29 mouse cellular contexts compared by ENCODE assay signal in the genomic region with DNA sequence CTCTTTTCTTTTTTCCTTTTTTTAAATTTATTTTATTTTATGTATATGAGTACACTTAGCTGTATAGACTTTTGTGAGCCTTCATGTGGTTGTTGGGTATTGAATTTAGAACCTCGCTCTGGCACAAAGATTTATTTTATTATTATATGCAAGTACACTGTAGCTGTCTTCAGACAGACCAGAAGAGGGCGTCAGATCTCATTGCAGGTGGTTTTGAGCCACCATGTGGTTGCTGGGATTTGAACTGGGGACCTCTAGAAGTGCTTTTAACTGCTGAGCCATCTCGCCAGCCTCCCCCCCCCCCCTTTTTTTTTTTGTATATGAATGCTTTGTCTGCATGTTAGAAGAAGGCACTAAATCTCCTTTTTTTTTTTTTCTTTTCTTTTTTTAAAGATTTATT. TPM values are rescaled to one million over a fixed set of nuclear protein-coding genes. Genes with fewer than 3 reads are reported as not detected.
DNase-seq lines count a peak whose midpoint lies in the region; ATAC-seq and TF ChIP-seq lines count a peak whose summit lies in the region.
"Had no signal": no experiment of that assay in that cellular context is flagged by ENCODE, and none has a peak within 500 bp of the region (broad histone marks: within the 10 kb centered on the region; RNA-seq: fewer than 3 reads in every experiment).

No protein-coding gene starts in this region.

- no peak for TF ChIP-seq POLR2A in lung, adult 2 months (IDR thresholded peaks at IDR 0.05; ENCODE audit: borderline replicate concordance, extremely low read depth, low read depth, low read length)

- no peaks in the 10 kb centered on the region for H3K9me3 ChIP-seq in ES-E14 (ENCODE audit: control insufficient read depth, insufficient read depth, low read depth, low read length)
- H3K9me3 ChIP-seq: embryonic facial prominence, embryonic 13.5 days; heart, embryonic 10.5 days; hindbrain, embryonic 15.5 days; lung, embryonic 15.5 days; stomach, embryonic 15.5 days had no signal

- H3K4me3 ChIP-seq in ES-E14 (ENCODE audit: insufficient read depth in 1 of 2, low read depth in 1 of 2, low read length in 2 of 2, poor library complexity in 1 of 2, severe bottlenecking in 1 of 2): no peak overlapping the region
- H3K4me3 ChIP-seq in lung, adult 2 months (replicated peaks; ENCODE audit: extremely low read depth, low read depth, low read length): no peak overlapping the region
- H3K4me3 ChIP-seq: embryonic facial prominence, embryonic 13.5 days; erythroblast, embryonic 14.5 days; heart, embryonic 10.5 days; hindbrain, embryonic 15.5 days; lung, embryonic 15.5 days; stomach, embryonic 15.5 days had no signal

- WGBS in lung, adult 2 months: 82% methylated on average over 3 of the region's 3 CpGs

- no peak overlapping the region for H3K9ac ChIP-seq in ES-E14 (ENCODE audit: insufficient read depth, low read depth, low read length, poor library complexity, severe bottlenecking)
- H3K9ac ChIP-seq: embryonic facial prominence, embryonic 13.5 days; hindbrain, embryonic 15.5 days; lung, embryonic 15.5 days; stomach, embryonic 15.5 days had no signal

- H3K27ac ChIP-seq in ES-E14 (ENCODE audit: insufficient read depth, low read depth, low read length, poor library complexity, severe bottlenecking): no peak overlapping the region
- H3K27ac ChIP-seq: embryonic facial prominence, embryonic 13.5 days; heart, embryonic 10.5 days; hindbrain, embryonic 15.5 days; lung, embryonic 15.5 days; stomach, embryonic 15.5 days had no signal

- H3K4me1 ChIP-seq in ES-E14 (ENCODE audit: control insufficient read depth in 2 of 2, insufficient read depth in 2 of 2, low read length in 2 of 2, poor library complexity in 1 of 2): no peaks in the 10 kb centered on the region
- H3K4me1 ChIP-seq in lung, adult 2 months (ENCODE audit: control insufficient read depth, insufficient read depth, low read length): no peaks in the 10 kb centered on the region
- H3K4me1 ChIP-seq: embryonic facial prominence, embryonic 13.5 days; heart, embryonic 10.5 days; hindbrain, embryonic 15.5 days; lung, embryonic 15.5 days; stomach, embryonic 15.5 days had no signal

- DNase-seq in CD4-positive, CD25-positive, alpha-beta regulatory T cell, adult 2 months (ENCODE audit: low read depth, low spot score): peak; percentile 8
- DNase-seq in A20 (ENCODE audit: low read depth, low spot score): peak; percentile 18
- DNase-seq in ES-E14 (ENCODE audit: low read depth, low spot score): peak; percentile 20
- DNase-seq in induced T-regulatory cell, adult 2 months (ENCODE audit: low read depth): peak; percentile 18
- DNase-seq in adipocyte (ENCODE audit: low spot score): no peak
- DNase-seq in testis, postnatal 14 days (ENCODE audit: low spot score): no peak
- DNase-seq in lung, adult 2 months: no peak
- DNase-seq: adrenal gland, adult 8-10 months; cerebellum, adult 11-12 months; cerebellum, postnatal 14 days; heart, postnatal 4 days; kidney, adult 9 months; kidney, postnatal 14 days; layer of hippocampus, postnatal 36 days; lung, postnatal 4 days; right cerebral cortex, adult 18-20 months; right cerebral cortex, postnatal 4 days; thymus, adult 2 months; thymus, postnatal 4 days had no signal

- ATAC-seq in CD4-positive, CD25-positive, alpha-beta regulatory T cell, adult 4 months: no peak
- ATAC-seq: forebrain, embryonic 14.5 days; intestine, embryonic 16.5 days; midbrain, embryonic 16.5 days had no signal

- no peak for TF ChIP-seq CTCF in lung, adult 2 months (IDR thresholded peaks at IDR 0.05; ENCODE audit: insufficient read depth, low read length)

- in situ Hi-C loops in ES-E14 (cut with MboI; ENCODE audit: low sequenced_read_pairs in 2 of 2, unreplicated experiment in 2 of 2): loop anchor here (10.0 to 25.0 kb wide), 3 partner anchors 766 to 1076 kb away; a partner anchor contains a TSS

- peaks cover 18% of the 10 kb centered on the region for H3K36me3 ChIP-seq in ES-E14 (ENCODE audit: control insufficient read depth, insufficient read depth, low read length, poor library complexity, severe bottlenecking)

TF ChIP-seq in ES-E14, 5 proteins besides CTCF, POLR2A, EP300 and RAD21:
- TF ChIP-seq MAFK (IDR thresholded peaks at IDR 0.05; ENCODE audit: insufficient read depth, low read depth, low read length): no peak
- TF ChIP-seq HCFC1 (IDR thresholded peaks at IDR 0.05; ENCODE audit: borderline replicate concordance, insufficient read depth, low read length): no peak
- no peak for TF ChIP-seq ZC3H11A (IDR thresholded peaks at IDR 0.05; ENCODE audit: borderline replicate concordance, low read depth, low read length)
- no peak; the same call in 1 of the 2 replicates for TF ChIP-seq ZNF384 (IDR thresholded peaks at IDR 0.05; ENCODE audit: low read depth, low read length)
- no peak for TF ChIP-seq CHD2 (IDR thresholded peaks at IDR 0.05; ENCODE audit: low read depth, low read length)

RNA-seq across cellular contexts. Expression of a gene that starts 35.6 kb away (rescaled TPM):
- 10 to 100 TPM; 26.3 to 28.7 TPM for polyA plus RNA-seq in CD4-positive, CD25-positive, alpha-beta regulatory T cell, adult 4 months (2017; shearing (Covaris generic))
- total RNA-seq in ES-E14 (2012; rRNA removed): 63.3 and 68.8 TPM in 2 replicates
- polyA plus RNA-seq in lung, adult 2 months (2012; rRNA removed): 12.3 and 13.9 TPM in 2 replicates

RNA-seq across cellular contexts. Expression of a gene that starts 45.3 kb away (rescaled TPM):
- 100 to 1,000 TPM in 1 of 2 experiments, 10 to 100 TPM in 1; 97.7 to 127 TPM for polyA plus RNA-seq in CD4-positive, CD25-positive, alpha-beta regulatory T cell, adult 4 months (2017; shearing (Covaris generic))
- total RNA-seq in ES-E14 (2012; rRNA removed): 23.5 and 27.9 TPM in 2 replicates
- polyA plus RNA-seq in lung, adult 2 months (2012; rRNA removed): 9.0 and 13.7 TPM in 2 replicates

Comparison
In these comparisons a context has a peak if more than half of its experiments do, and no peak if none do; other contexts are left out.
1. DNase-seq: peak in CD4-positive, CD25-positive, alpha-beta regulatory T cell, adult 2 months (single experiment), A20 (single experiment), ES-E14 (single experiment) and induced T-regulatory cell, adult 2 months (single experiment); none in adipocyte (single experiment), testis, postnatal 14 days (single experiment) and lung, adult 2 months (single experiment).